Mouse (Mus musculus): ENCODE measurements around the gene Lrrc74b. TPM values are rescaled to one million over a fixed set of nuclear protein-coding genes. Genes with fewer than 3 reads are reported as not detected.
A peak's percentile ranks its signal among the peaks of the same experiment; 100 is the strongest.

Gene Lrrc74b
- polyA plus RNA-seq, 1 experiment from 2014 or later, result 0.05 TPM

DNA sequence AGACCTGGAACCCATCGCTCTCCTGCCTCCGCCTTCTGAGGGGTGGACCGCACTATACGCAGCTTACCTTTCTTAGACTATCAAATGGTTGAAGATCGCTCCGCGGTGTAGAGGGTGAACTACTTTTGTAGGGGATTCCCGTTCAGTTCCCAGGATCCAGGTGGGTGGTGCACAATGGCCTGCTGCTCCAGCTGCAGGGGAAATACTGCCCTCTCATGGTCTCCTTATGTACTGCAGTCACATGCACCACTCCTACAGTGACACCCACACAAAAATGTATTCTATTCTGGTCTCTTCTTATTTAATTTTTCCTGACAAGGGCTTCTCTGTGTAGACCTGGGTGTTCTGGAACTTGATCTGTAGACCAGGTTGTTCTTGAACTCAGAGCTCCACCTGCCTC lies 22.0 kb upstream of the Lrrc74b start, which contains the start of gene Slc7a4:
Slc7a4 (minus strand) TSS at position 151 of the 400 bp plus-strand sequence.
- H3K4me3 ChIP-seq (ENCODE audit: low read depth, low read length), result no peak within 1 kb of the TSS
- TF ChIP-seq CTCF (IDR thresholded peaks at IDR 0.05; ENCODE audit: low read depth) (peak; percentile 78), EP300 (IDR thresholded peaks at IDR 0.05; ENCODE audit: low read depth) (no peak)
- no peak within 1 kb of the TSS for H3K4me2 ChIP-seq (ENCODE audit: low read depth, low read length)
- peak; percentile 44 for DNase-seq
- H3K27me3 ChIP-seq (ENCODE audit: insufficient read depth, low read length), result no peaks in the 10 kb centered on the region
- H3K4me1 ChIP-seq (ENCODE audit: insufficient read depth), result no peaks in the 10 kb centered on the region
- WGBS (ENCODE audit: insufficient replicate concordance), result 27% methylated on average over 8 of the region's 8 CpGs
- no peak within 1 kb of the TSS for H3K27ac ChIP-seq (ENCODE audit: low read depth)
- no peak for ATAC-seq
- no peak within 1 kb of the TSS for H3K9ac ChIP-seq (replicated peaks)
- H3K36me3 ChIP-seq (replicated peaks; ENCODE audit: insufficient read depth, low read length), result no peaks in the 10 kb centered on the region
- H3K9me3 ChIP-seq (ENCODE audit: low read length), result no peaks in the 10 kb centered on the region

- peak overlapping the region; percentile 87 for H3K4me2 ChIP-seq (ENCODE audit: low read depth, low read length)
- peaks cover 11% of the 10 kb centered on the region for H3K4me1 ChIP-seq (ENCODE audit: insufficient read depth)
- peak overlapping the region; percentile 55 for H3K4me3 ChIP-seq (ENCODE audit: low read depth, low read length)
- H3K36me3 ChIP-seq (replicated peaks; ENCODE audit: insufficient read depth, low read length), result no peaks in the 10 kb centered on the region
- H3K27ac ChIP-seq (ENCODE audit: low read depth), result no peak overlapping the region
- ATAC-seq, result 0 out of 2 replicates have a peak, but pooled peaks have one; percentile 5
- H3K9ac ChIP-seq (replicated peaks), result peak overlapping the region; percentile 55
- H3K9me3 ChIP-seq (ENCODE audit: low read length), result no peaks in the 10 kb centered on the region
- WGBS (ENCODE audit: insufficient replicate concordance), result 20% methylated on average over 8 of the region's 8 CpGs
- DNase-seq, result no peak
- H3K27me3 ChIP-seq (ENCODE audit: insufficient read depth, low read length), result peaks cover 12% of the 10 kb centered on the region; the same call in 1 of the 2 replicates
- no peak for TF ChIP-seq EP300 (IDR thresholded peaks at IDR 0.05; ENCODE audit: low read depth)
These were observed 15.8 kb upstream of the Lrrc74b start for GRCm38 (mm10) chr16:17576825-17577215.

GRCm38 (mm10) chr16:17575870-17576824 lies 15.1 kb upstream of the Lrrc74b start:
- H3K27ac ChIP-seq (ENCODE audit: low read depth), result no peak overlapping the region
- TF ChIP-seq CTCF (IDR thresholded peaks at IDR 0.05; ENCODE audit: low read depth) (no peak), EP300 (IDR thresholded peaks at IDR 0.05; ENCODE audit: low read depth) (no peak)
- H3K4me3 ChIP-seq (ENCODE audit: low read depth, low read length), result peak overlapping the region; percentile 55
- 15% methylated on average over 45 of the region's 45 CpGs for WGBS (ENCODE audit: insufficient replicate concordance)
- H3K36me3 ChIP-seq (replicated peaks; ENCODE audit: insufficient read depth, low read length), result no peaks in the 10 kb centered on the region
- peak overlapping the region; percentile 87 for H3K4me2 ChIP-seq (ENCODE audit: low read depth, low read length)
- peak; percentile 71 for DNase-seq
- H3K4me1 ChIP-seq (ENCODE audit: insufficient read depth), result peaks cover 11% of the 10 kb centered on the region
- H3K9me3 ChIP-seq (ENCODE audit: low read length), result no peaks in the 10 kb centered on the region
- peak; percentile 55 for ATAC-seq
- peak overlapping the region; percentile 55 for H3K9ac ChIP-seq (replicated peaks)
- H3K27me3 ChIP-seq (ENCODE audit: insufficient read depth, low read length), result peaks cover 12% of the 10 kb centered on the region; the same call in 1 of the 2 replicates

DNA sequence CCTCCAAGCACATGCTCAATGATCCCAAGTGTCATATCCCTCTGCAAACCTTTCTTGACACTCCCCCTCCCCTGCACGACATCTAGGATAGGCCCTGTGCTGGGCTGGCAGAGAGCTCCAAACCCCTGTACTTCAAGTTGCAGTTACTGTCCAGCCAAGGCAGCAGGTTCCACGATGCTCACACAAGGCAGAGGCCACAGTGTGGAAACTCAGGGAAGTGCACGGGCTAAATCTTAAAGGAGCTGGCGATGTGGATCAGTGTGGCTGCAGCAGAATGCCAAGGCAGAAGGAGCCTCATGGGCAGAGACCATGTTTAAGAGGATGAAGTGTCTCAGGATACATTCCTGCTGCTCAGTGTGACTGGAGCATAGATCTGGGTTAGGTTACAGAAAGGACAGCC lies 5.1 kb upstream of the Lrrc74b start:
- Histone ChIP-seq H3K27ac (ENCODE audit: low read depth) (no peak overlapping the region), H3K27me3 (ENCODE audit: insufficient read depth, low read length) (peaks cover 12% of the 10 kb centered on the region), H3K4me2 (ENCODE audit: low read depth, low read length) (no peak overlapping the region), H3K9ac (replicated peaks) (no peak overlapping the region), H3K36me3 (replicated peaks; ENCODE audit: insufficient read depth, low read length) (no peaks in the 10 kb centered on the region), H3K4me1 (ENCODE audit: insufficient read depth) (peaks cover 3% of the 10 kb centered on the region; the same call in 1 of the 2 replicates), H3K4me3 (ENCODE audit: low read depth, low read length) (no peak overlapping the region), H3K9me3 (ENCODE audit: low read length) (no peaks in the 10 kb centered on the region)
- TF ChIP-seq CTCF (IDR thresholded peaks at IDR 0.05; ENCODE audit: low read depth), result peak; percentile 13; the same call in 1 of the 2 replicates
- TF ChIP-seq EP300 (IDR thresholded peaks at IDR 0.05; ENCODE audit: low read depth), result no peak
- 33% methylated on average over 4 of the region's 4 CpGs for WGBS (ENCODE audit: insufficient replicate concordance)
- no peak for ATAC-seq
- DNase-seq, result no peak

DNA sequence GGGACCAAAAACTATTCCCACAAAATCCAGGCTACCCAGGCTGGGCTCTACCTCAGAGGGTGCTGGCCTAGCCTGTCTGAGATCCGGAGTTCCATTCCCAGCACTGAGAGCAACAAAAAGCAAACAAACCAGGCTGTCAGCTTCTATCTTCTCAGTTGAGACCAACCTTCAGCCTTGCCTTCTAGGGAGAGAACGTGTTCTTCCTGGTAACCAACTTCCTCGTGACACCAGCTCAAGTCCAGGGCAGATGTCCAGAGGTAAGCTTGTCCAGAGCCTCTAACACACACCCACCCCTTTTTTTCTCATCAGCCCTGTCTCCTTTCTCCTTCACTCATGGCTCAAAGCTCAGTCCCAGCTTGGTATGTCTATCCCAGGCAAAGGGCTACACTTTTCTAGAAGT lies 3.7 kb upstream of the Lrrc74b start:
- ATAC-seq (no peak), DNase-seq (no peak)
- no peak overlapping the region for H3K4me2 ChIP-seq (ENCODE audit: low read depth, low read length)
- no peaks in the 10 kb centered on the region for H3K9me3 ChIP-seq (ENCODE audit: low read length)
- H3K9ac ChIP-seq (replicated peaks), result no peak overlapping the region
- H3K4me3 ChIP-seq (ENCODE audit: low read depth, low read length), result no peak overlapping the region
- 39% methylated on average over 3 of the region's 3 CpGs for WGBS (ENCODE audit: insufficient replicate concordance)
- no peak overlapping the region for H3K27ac ChIP-seq (ENCODE audit: low read depth)
- H3K27me3 ChIP-seq (ENCODE audit: insufficient read depth, low read length), result peaks cover 12% of the 10 kb centered on the region
- H3K36me3 ChIP-seq (replicated peaks; ENCODE audit: insufficient read depth, low read length), result no peaks in the 10 kb centered on the region
- TF ChIP-seq EP300 (IDR thresholded peaks at IDR 0.05; ENCODE audit: low read depth), result no peak
- no peak for TF ChIP-seq CTCF (IDR thresholded peaks at IDR 0.05; ENCODE audit: low read depth)
- peaks cover 3% of the 10 kb centered on the region; the same call in 1 of the 2 replicates for H3K4me1 ChIP-seq (ENCODE audit: insufficient read depth)

GRCm38 (mm10) chr16:17564221-17564620 lies 3.2 kb upstream of the Lrrc74b start:
- Histone ChIP-seq H3K27ac (ENCODE audit: low read depth) (no peak overlapping the region), H3K36me3 (replicated peaks; ENCODE audit: insufficient read depth, low read length) (no peaks in the 10 kb centered on the region), H3K4me2 (ENCODE audit: low read depth, low read length) (no peak overlapping the region), H3K4me3 (ENCODE audit: low read depth, low read length) (no peak overlapping the region), H3K9ac (replicated peaks) (no peak overlapping the region), H3K9me3 (ENCODE audit: low read length) (no peaks in the 10 kb centered on the region), H3K27me3 (ENCODE audit: insufficient read depth, low read length) (peaks cover 14% of the 10 kb centered on the region), H3K4me1 (ENCODE audit: insufficient read depth) (peaks cover 4% of the 10 kb centered on the region)
- ATAC-seq, result no peak
- WGBS (ENCODE audit: insufficient replicate concordance), result 47% methylated on average over 2 of the region's 2 CpGs
- no peak for TF ChIP-seq EP300 (IDR thresholded peaks at IDR 0.05; ENCODE audit: low read depth)
- TF ChIP-seq CTCF (IDR thresholded peaks at IDR 0.05; ENCODE audit: low read depth), result no peak
- DNase-seq, result no peak

Data from liver, postnatal 0 days (tissue).